Mouse (Mus musculus) myocyte (in vitro differentiated cells): ENCODE results near the gene Ncl. TPM values are rescaled to one million over a fixed set of nuclear protein-coding genes. Genes with fewer than 3 reads are reported as not detected.
"Not testable (repeated sequence)": the region's sequence is repeated elsewhere in the genome, so short reads cannot be mapped to it uniquely, and the experiment has no call there.

ENCODE experiments used
- H3K27me3 ChIP-seq: one replicate; pipeline ENCODE4 v1.6.1; 2011; ENCODE audit not compliant: control insufficient read depth, insufficient read depth, insufficient read length
- H3K36me3 ChIP-seq: one replicate; pipeline ENCODE4 v1.6.1; 2011; ENCODE audit not compliant: control insufficient read depth, insufficient read depth
- H3K4me2 ChIP-seq: one replicate; pipeline ENCODE4 v1.6.1; 2011; ENCODE audit warnings: low read depth, control low read depth
- H3K4me3 ChIP-seq: one replicate; pipeline ENCODE4 v1.5.1; 2011; ENCODE audit warnings: mild to moderate bottlenecking, control low read depth, moderate library complexity
- H3K79me2 ChIP-seq: one replicate; pipeline ENCODE4 v1.6.1; 2011; ENCODE audit not compliant: control insufficient read depth, insufficient read depth
- H3ac ChIP-seq: one replicate; pipeline ENCODE4 v1.6.1; 2011; ENCODE audit not compliant: control insufficient read depth, insufficient read length
- CEBPB ChIP-seq: IDR thresholded peaks from 2 replicates; pipeline ENCODE4 v1.6.1; 2011; ENCODE audit warnings: mild to moderate bottlenecking, moderate library complexity; ENCODE audit not compliant: poor library complexity, insufficient read depth, severe bottlenecking
- E2F4 ChIP-seq: IDR thresholded peaks from one replicate; pipeline ENCODE4 v1.6.1; 2011; ENCODE audit warnings: mild to moderate bottlenecking, control low read depth, moderate library complexity; ENCODE audit not compliant: insufficient read depth
- MAX ChIP-seq: IDR thresholded peaks from one replicate; pipeline ENCODE4 v1.6.1; 2011; ENCODE audit warnings: low read depth, mild to moderate bottlenecking, control low read depth
- MYOD1 ChIP-seq, 3 experiments: IDR thresholded peaks; one replicate each; pipeline ENCODE4 v1.6.1; 2011; ENCODE audit warnings: control low read depth in 2 of 3, low read depth in 2 of 3, mild to moderate bottlenecking in 2 of 3, moderate library complexity in 1 of 3; ENCODE audit not compliant: insufficient read length in 2 of 3, control insufficient read depth in 1 of 3
- MYOG ChIP-seq, 3 experiments: IDR thresholded peaks; one replicate each; pipeline ENCODE4 v1.6.1; 2011; ENCODE audit warnings: control low read depth in 2 of 3, low read depth in 2 of 3, mild to moderate bottlenecking in 2 of 3; ENCODE audit not compliant: insufficient read length in 2 of 3, control insufficient read depth in 1 of 3, insufficient read depth in 1 of 3
- POLR2A ChIP-seq: IDR thresholded peaks from one replicate; pipeline ENCODE4 v1.6.1; 2011; ENCODE audit warnings: low read depth, mild to moderate bottlenecking, control low read depth, moderate library complexity; ENCODE audit not compliant: insufficient read length
- POLR2AphosphoS2 ChIP-seq: IDR thresholded peaks from one replicate; pipeline ENCODE4 v1.6.1; 2011; ENCODE audit warnings: low read depth, control low read depth; ENCODE audit not compliant: insufficient read length
- REST ChIP-seq: IDR thresholded peaks from one replicate; pipeline ENCODE4 v1.6.1; 2011; ENCODE audit warnings: mild to moderate bottlenecking, control low read depth, moderate library complexity; ENCODE audit not compliant: insufficient read depth, insufficient read length
- SRF ChIP-seq: IDR thresholded peaks from one replicate; pipeline ENCODE4 v1.6.1; 2011; ENCODE audit warnings: low read depth; ENCODE audit not compliant: control insufficient read depth, insufficient read length
- TCF12 ChIP-seq: IDR thresholded peaks from one replicate; pipeline ENCODE4 v1.6.1; 2011; ENCODE audit warnings: mild to moderate bottlenecking, control low read depth; ENCODE audit not compliant: poor library complexity, insufficient read depth, severe bottlenecking
- TCF3 ChIP-seq: IDR thresholded peaks from one replicate; pipeline ENCODE4 v1.6.1; 2011; ENCODE audit warnings: low read depth, control low read depth; ENCODE audit not compliant: insufficient read length
- USF1 ChIP-seq: IDR thresholded peaks from one replicate; pipeline ENCODE4 v1.6.1; 2011; ENCODE audit warnings: low read depth, mild to moderate bottlenecking, control low read depth, moderate library complexity
- polyA plus RNA-seq: library from polyadenylated mRNA; unstranded; fragments of >200 nt; fragmentation: generic; extraction: Trizol; gene quantifications from one replicate; pipeline ENCODE4 v1.2.1, GENCODE M21; 2012; ENCODE audit warnings: missing spikeins

Ncl gene
- polyA plus RNA-seq, 1 experiment, result 131 TPM

DNA sequence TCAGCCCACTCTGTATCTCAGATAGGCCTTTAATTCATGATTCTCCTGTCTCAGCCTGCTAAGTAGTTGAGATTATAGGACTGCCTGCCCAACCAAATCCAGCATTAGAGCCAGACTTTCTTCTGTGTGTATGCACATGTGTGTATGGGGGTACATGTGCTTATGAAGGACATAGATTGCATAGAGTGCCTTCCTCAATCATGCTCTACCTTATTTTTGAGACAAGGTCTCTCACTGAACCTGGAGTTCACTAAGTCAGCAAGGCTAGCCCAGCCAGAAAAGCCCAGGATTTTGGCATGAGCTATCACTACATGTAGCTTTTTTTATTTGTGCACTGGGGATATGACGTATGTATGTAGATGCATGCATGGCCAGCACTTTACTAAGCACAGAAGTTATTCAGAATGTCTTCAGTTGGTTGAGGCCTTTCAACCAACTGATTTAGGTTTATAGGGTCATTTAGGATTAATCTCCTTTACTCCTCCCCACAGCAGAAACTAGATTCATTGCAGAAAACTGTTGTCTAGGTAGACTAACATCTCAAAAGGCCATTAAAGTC lies 16.0 kb downstream of the Ncl start:
- Histone ChIP-seq H3K36me3 (peaks cover 31% of the 10 kb centered on the region), H3K79me2 (no peaks in the 10 kb centered on the region), H3K4me3 (no peak overlapping the region), H3ac (no peak overlapping the region), H3K27me3 (no peaks in the 10 kb centered on the region), H3K4me2 (no peak overlapping the region)
- TF ChIP-seq MYOD1 (IDR thresholded peaks at IDR 0.05; ENCODE audit: control insufficient read depth in 1 of 3, insufficient read length in 2 of 3, low read depth in 2 of 3) (no peak), POLR2A (no peak), MYOG (IDR thresholded peaks at IDR 0.05; ENCODE audit: control insufficient read depth in 1 of 3, insufficient read depth in 1 of 3, insufficient read length in 2 of 3, low read depth in 2 of 3) (no peak), REST (no peak), TCF3 (no peak), TCF12 (no peak), CEBPB (no peak), USF1 (no peak), E2F4 (no peak), MAX (no peak), POLR2AphosphoS2 (no peak), SRF (no peak)

GRCm38 (mm10) chr1:86342371-86342770 lies 16.8 kb downstream of the Ncl start:
- H3K27me3 ChIP-seq, result no peaks in the 10 kb centered on the region
- peaks cover 23% of the 10 kb centered on the region for H3K36me3 ChIP-seq
- H3K4me2 ChIP-seq, result no peak overlapping the region
- no peaks in the 10 kb centered on the region for H3K79me2 ChIP-seq
- H3K4me3 ChIP-seq, result no peak overlapping the region
- H3ac ChIP-seq, result no peak overlapping the region
- no peak for TF ChIP-seq CEBPB
- TF ChIP-seq POLR2A, result no peak
- no peak for TF ChIP-seq REST
- TF ChIP-seq MYOD1 (IDR thresholded peaks at IDR 0.05; ENCODE audit: control insufficient read depth in 1 of 3, insufficient read length in 2 of 3, low read depth in 2 of 3), result no peak
- no peak for TF ChIP-seq POLR2AphosphoS2
- no peak for TF ChIP-seq TCF3
- TF ChIP-seq SRF, result no peak
- TF ChIP-seq MYOG (IDR thresholded peaks at IDR 0.05; ENCODE audit: control insufficient read depth in 1 of 3, insufficient read depth in 1 of 3, insufficient read length in 2 of 3, low read depth in 2 of 3), result no peak
- no peak for TF ChIP-seq USF1
- TF ChIP-seq MAX, result no peak
- TF ChIP-seq E2F4, result no peak
- TF ChIP-seq TCF12, result no peak

- H3K36me3 ChIP-seq, result peaks cover 11% of the 10 kb centered on the region
- not testable (repeated sequence) for H3K79me2 ChIP-seq, H3K4me2 ChIP-seq, H3K27me3 ChIP-seq, H3ac ChIP-seq, H3K4me3 ChIP-seq
These were observed 18.1 kb downstream of the Ncl start for GRCm38 (mm10) chr1:86341096-86341495.

DNA sequence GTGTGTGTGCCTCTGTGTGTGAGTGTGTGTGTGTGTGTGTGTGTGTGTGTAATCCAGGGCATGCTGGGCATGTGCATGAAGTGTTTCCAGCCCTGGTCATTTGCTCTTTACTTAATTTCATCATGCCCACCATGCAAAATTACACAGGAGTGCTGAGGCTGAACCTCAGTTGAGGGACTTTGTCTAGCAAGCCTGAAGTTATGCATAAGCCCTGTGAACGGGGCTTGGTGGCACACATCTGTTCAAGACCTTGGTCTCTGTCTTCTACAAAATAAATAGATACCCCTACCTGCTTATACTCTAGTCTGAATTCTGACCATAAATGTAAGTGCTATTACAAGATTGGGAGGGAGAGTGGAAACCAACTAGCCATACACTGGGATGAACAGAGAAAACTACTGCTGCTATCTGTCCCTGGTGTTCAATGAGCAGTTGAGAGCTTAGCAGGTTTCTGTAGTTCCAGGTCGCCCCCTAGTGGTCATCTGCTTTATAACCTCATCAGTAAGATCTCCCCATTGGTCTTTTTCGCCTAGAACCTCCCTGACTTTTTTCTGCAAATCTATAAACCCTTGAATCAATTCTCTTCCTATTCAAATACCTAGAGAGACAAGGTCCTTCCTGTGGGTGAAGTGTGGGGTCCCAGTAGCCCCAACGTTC lies 19.9 kb downstream of the Ncl start:
- Histone ChIP-seq H3K27me3 (peaks cover 7% of the 10 kb centered on the region), H3K4me2 (no peak overlapping the region), H3K79me2 (no peaks in the 10 kb centered on the region), H3ac (no peak overlapping the region), H3K4me3 (no peak overlapping the region), H3K36me3 (peaks cover 3% of the 10 kb centered on the region)
- TF ChIP-seq POLR2A, result no peak
- TF ChIP-seq MAX, result no peak

GRCm38 (mm10) chr1:86336330-86336729 lies 22.9 kb downstream of the Ncl start:
- Histone ChIP-seq H3K4me2 (no peak overlapping the region), H3K27me3 (peaks cover 7% of the 10 kb centered on the region), H3K4me3 (no peak overlapping the region), H3ac (no peak overlapping the region), H3K36me3 (no peaks in the 10 kb centered on the region), H3K79me2 (no peaks in the 10 kb centered on the region)
- TF ChIP-seq POLR2A, result no peak

DNA sequence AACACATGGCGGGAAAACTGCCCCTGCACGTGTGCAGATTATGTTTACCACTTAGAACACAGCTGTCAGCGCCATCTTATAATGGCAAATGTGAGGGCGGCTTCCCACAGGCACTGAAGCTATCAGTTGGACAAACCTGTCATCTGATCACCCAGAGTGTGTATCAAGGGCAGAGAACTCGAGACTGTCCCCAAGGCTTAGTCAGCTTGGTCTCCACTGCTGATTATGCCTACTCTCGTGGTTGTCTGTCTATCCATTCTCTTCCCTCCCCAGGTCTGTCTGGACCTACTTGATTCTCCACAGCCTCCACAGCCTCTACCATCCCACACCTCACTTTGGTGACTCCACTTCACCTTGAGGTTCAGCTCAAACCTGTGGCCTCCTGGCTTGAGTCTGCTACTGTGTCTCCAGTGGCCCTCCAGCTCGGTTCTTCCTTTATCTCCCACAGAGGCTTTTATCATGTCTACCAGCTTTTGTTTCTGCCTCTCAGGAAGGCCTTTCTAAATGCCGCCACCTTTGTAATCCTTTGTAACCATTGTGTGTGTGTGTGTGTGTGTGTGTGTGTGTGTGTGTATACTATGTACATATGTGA lies 38.3 kb downstream of the Ncl start:
- TF ChIP-seq E2F4, result no peak
- no peak for TF ChIP-seq REST
- TF ChIP-seq POLR2A, result no peak
- no peak for TF ChIP-seq SRF
- no peak for TF ChIP-seq TCF3
- TF ChIP-seq POLR2AphosphoS2, result no peak
- TF ChIP-seq MAX, result no peak
- no peak for TF ChIP-seq MYOD1 (IDR thresholded peaks at IDR 0.05; ENCODE audit: control insufficient read depth in 1 of 3, insufficient read length in 2 of 3, low read depth in 2 of 3)
- no peak for TF ChIP-seq MYOG (IDR thresholded peaks at IDR 0.05; ENCODE audit: control insufficient read depth in 1 of 3, insufficient read depth in 1 of 3, insufficient read length in 2 of 3, low read depth in 2 of 3)
- no peak for TF ChIP-seq TCF12
- TF ChIP-seq CEBPB, result no peak
- no peak for TF ChIP-seq USF1
- no peak overlapping the region for H3K4me3 ChIP-seq
- H3K36me3 ChIP-seq, result no peaks in the 10 kb centered on the region
- H3ac ChIP-seq, result no peak overlapping the region
- no peaks in the 10 kb centered on the region for H3K79me2 ChIP-seq
- no peaks in the 10 kb centered on the region for H3K27me3 ChIP-seq
- no peak overlapping the region for H3K4me2 ChIP-seq
